9 mouse cellular contexts compared by ENCODE assay signal in the genomic region with DNA sequence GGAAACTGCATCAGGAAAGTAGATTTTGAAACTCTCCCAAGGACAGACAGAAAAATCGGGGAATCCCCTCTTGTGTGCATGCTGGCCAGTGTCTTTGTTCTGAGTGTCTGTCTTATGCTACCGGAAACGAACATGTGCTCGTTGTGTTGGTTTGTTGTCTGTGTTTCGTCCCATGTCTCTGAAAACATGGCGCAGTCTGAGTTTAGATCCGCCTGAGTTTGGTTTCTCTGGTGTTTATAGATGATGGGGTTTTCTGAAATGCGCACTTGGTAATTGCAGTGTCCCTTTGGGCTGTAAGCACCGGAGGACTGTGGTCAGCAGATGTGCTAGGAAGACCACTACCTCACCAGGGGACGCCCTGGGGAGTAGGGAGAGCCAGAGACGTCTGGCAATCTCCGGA. TPM values are rescaled to one million over a fixed set of nuclear protein-coding genes. Genes with fewer than 3 reads are reported as not detected.
A peak's percentile ranks its signal among the peaks of the same experiment; 100 is the strongest.
DNase-seq lines count a peak whose midpoint lies in the region; ATAC-seq and TF ChIP-seq lines count a peak whose summit lies in the region.
"Had no signal": no experiment of that assay in that cellular context is flagged by ENCODE, and none has a peak within 500 bp of the region (broad histone marks: within the 10 kb centered on the region; RNA-seq: fewer than 3 reads in every experiment).

No protein-coding gene starts in this region.

- no peaks in the 10 kb centered on the region for H3K4me1 ChIP-seq in kidney, embryonic 14.5 days (ENCODE audit: control insufficient read depth, insufficient read depth, low read length)
- H3K4me1 ChIP-seq in heart, adult 2 months (ENCODE audit: control insufficient read depth, insufficient read depth, low read length) = no peaks in the 10 kb centered on the region

- no peaks in the 10 kb centered on the region for H3K36me3 ChIP-seq in kidney, embryonic 14.5 days (ENCODE audit: control insufficient read depth, insufficient read depth, low read length)
- no peaks in the 10 kb centered on the region for H3K36me3 ChIP-seq in heart, adult 2 months (ENCODE audit: control insufficient read depth, insufficient read depth, low read length)
- no peaks in the 10 kb centered on the region for H3K36me3 ChIP-seq in myocyte (ENCODE audit: control insufficient read depth, insufficient read depth)

- TF ChIP-seq POLR2A in heart, adult 2 months (IDR thresholded peaks at IDR 0.05; ENCODE audit: insufficient read depth, low read depth, low read length) = no peak
- TF ChIP-seq POLR2A in myocyte (IDR thresholded peaks at IDR 0.05; ENCODE audit: insufficient read length, low read depth) = no peak

- H3K79me2 ChIP-seq in heart, adult 2 months (replicated peaks; ENCODE audit: control insufficient read depth, insufficient read depth, low read length) = no peaks in the 10 kb centered on the region
- H3K79me2 ChIP-seq in myocyte (ENCODE audit: control insufficient read depth, insufficient read depth) = no peaks in the 10 kb centered on the region

- no peak for DNase-seq in kidney, adult 9 months
- peak; percentile 35 for DNase-seq in heart, adult 2 months
- DNase-seq in kidney, postnatal 4 days = peak; percentile 1 to 18
- DNase-seq in cerebellum, postnatal 10 days = no peak
- no peak for DNase-seq in gastrocnemius, postnatal 25 days

- peak overlapping the region; percentile 46 for H3K4me2 ChIP-seq in kidney, embryonic 14.5 days (replicated peaks; ENCODE audit: low read depth, low read length)
- H3K4me2 ChIP-seq in myocyte (ENCODE audit: low read depth) = peak overlapping the region; percentile 62

- ATAC-seq in kidney, embryonic 14.5 days (ENCODE audit: low FRiP score, low TSS enrichment) = no peak
- ATAC-seq in activated CD4-positive, CD25-positive, alpha-beta regulatory T cell, adult 4 months = peak; percentile 32

- H3K4me3 ChIP-seq in kidney, embryonic 14.5 days (ENCODE audit: low read length) = peak overlapping the region; percentile 35
- H3K4me3 ChIP-seq in heart, adult 2 months = peak overlapping the region; percentile 37
- no peak overlapping the region for H3K4me3 ChIP-seq in myocyte

- 10% methylated on average over 12 of the region's 12 CpGs for WGBS in kidney, embryonic 14.5 days
- WGBS in heart, adult 2 months = 2% methylated on average over 12 of the region's 12 CpGs

- TF ChIP-seq EP300 in heart, adult 2 months (IDR thresholded peaks at IDR 0.05; ENCODE audit: insufficient read depth, low read depth, low read length) = no peak

- H3K27me3 ChIP-seq in kidney, embryonic 14.5 days (ENCODE audit: control insufficient read depth, insufficient read depth, low read length) = no peaks in the 10 kb centered on the region
- H3K27me3 ChIP-seq in heart, adult 2 months (ENCODE audit: control insufficient read depth, insufficient read depth, low read length) = no peaks in the 10 kb centered on the region
- no peaks in the 10 kb centered on the region for H3K27me3 ChIP-seq in myocyte (ENCODE audit: control insufficient read depth, insufficient read depth, insufficient read length)

- TF ChIP-seq CTCF in heart, adult 2 months (IDR thresholded peaks at IDR 0.05) = no peak

- H3K27ac ChIP-seq in kidney, embryonic 14.5 days (ENCODE audit: low read depth, low read length) = no peak overlapping the region
- H3K27ac ChIP-seq in heart, adult 2 months = peak overlapping the region; percentile 49; the same call in 1 of the 2 replicates

- H3K9me3 ChIP-seq in kidney, embryonic 14.5 days (ENCODE audit: control insufficient read depth, low read length) = no peaks in the 10 kb centered on the region

- intact Hi-C loops in heart, adult 2 months (cut with DNase I) = no loop called here

- H3K9ac ChIP-seq in kidney, embryonic 14.5 days (ENCODE audit: low read depth, low read length) = peak overlapping the region; percentile 51; the same call in 1 of the 2 replicates
- peak overlapping the region; percentile 66 for H3K9ac ChIP-seq in heart, adult 2 months (ENCODE audit: low read depth, low read length)

- H3ac ChIP-seq in myocyte (ENCODE audit: control insufficient read depth, insufficient read length) = no peak overlapping the region

TF ChIP-seq in myocyte, 11 proteins besides CTCF, POLR2A, EP300 and RAD21:
- TF ChIP-seq MYOD1 (IDR thresholded peaks at IDR 0.05; ENCODE audit: control insufficient read depth in 1 of 3, insufficient read length in 2 of 3, low read depth in 2 of 3) (no peak), MYOG (IDR thresholded peaks at IDR 0.05; ENCODE audit: control insufficient read depth in 1 of 3, insufficient read depth in 1 of 3, insufficient read length in 2 of 3, low read depth in 2 of 3) (no peak), POLR2AphosphoS2 (IDR thresholded peaks at IDR 0.05; ENCODE audit: insufficient read length, low read depth) (no peak), CEBPB (IDR thresholded peaks at IDR 0.05; ENCODE audit: insufficient read depth, poor library complexity, severe bottlenecking) (no peak), USF1 (IDR thresholded peaks at IDR 0.05; ENCODE audit: low read depth) (no peak), SRF (IDR thresholded peaks at IDR 0.05; ENCODE audit: control insufficient read depth, insufficient read length, low read depth) (no peak), MAX (IDR thresholded peaks at IDR 0.05; ENCODE audit: low read depth) (no peak), TCF3 (IDR thresholded peaks at IDR 0.05; ENCODE audit: insufficient read length, low read depth) (no peak), TCF12 (IDR thresholded peaks at IDR 0.05; ENCODE audit: insufficient read depth, poor library complexity, severe bottlenecking) (no peak), REST (IDR thresholded peaks at IDR 0.05; ENCODE audit: insufficient read depth, insufficient read length) (no peak), E2F4 (IDR thresholded peaks at IDR 0.05; ENCODE audit: insufficient read depth) (no peak)
TF ChIP-seq in myocyte: peak in this region for 0.

RNA-seq across cellular contexts. Expression of gene Ms4a5, which starts 9.3 kb away (rescaled TPM):
- not detected in 2 replicates for polyA plus RNA-seq in kidney, embryonic 14.5 days (2014; fragmentation: Nextera tagmentation; extraction: Ambion mirVana)
- polyA plus RNA-seq in activated CD4-positive, CD25-positive, alpha-beta regulatory T cell, adult 4 months (2017; shearing (Covaris generic)) = not detected
- total RNA-seq in heart, adult 2 months (2021) = not detected
- not detected in 2 replicates for polyA plus RNA-seq in heart, adult 2 months (2012; rRNA removed)
- not detected for polyA plus RNA-seq in myocyte (2012; fragmentation: generic; extraction: Trizol)
- not detected for total RNA-seq in gastrocnemius, postnatal 25 days (2021)
- total RNA-seq: layer of hippocampus, adult 18-20 months had no signal

RNA-seq across cellular contexts. Expression of gene Ms4a14, which starts 21.3 kb away (rescaled TPM):
- 0.07 TPM in 1 of 2 replicates, not detected in the other for polyA plus RNA-seq in kidney, embryonic 14.5 days (2014; fragmentation: Nextera tagmentation; extraction: Ambion mirVana)
- not detected for polyA plus RNA-seq in activated CD4-positive, CD25-positive, alpha-beta regulatory T cell, adult 4 months (2017; shearing (Covaris generic))
- not detected for total RNA-seq in heart, adult 2 months (2021)
- 0.25 and 0.32 TPM in 2 replicates for polyA plus RNA-seq in heart, adult 2 months (2012; rRNA removed)
- polyA plus RNA-seq in myocyte (2012; fragmentation: generic; extraction: Trizol) = not detected
- total RNA-seq in gastrocnemius, postnatal 25 days (2021) = under 1 TPM; 0.10 to 0.13 TPM
- total RNA-seq: layer of hippocampus, adult 18-20 months had no signal

RNA-seq across cellular contexts. Expression of gene Ms4a1, which starts 26.9 kb away (rescaled TPM):
- polyA plus RNA-seq in kidney, embryonic 14.5 days (2014; fragmentation: Nextera tagmentation; extraction: Ambion mirVana) = not detected in 2 replicates
- 10 to 100 TPM in 1 of 2 experiments, under 1 TPM in 1; 0.89 to 16.6 TPM for polyA plus RNA-seq in activated CD4-positive, CD25-positive, alpha-beta regulatory T cell, adult 4 months (2017; shearing (Covaris generic))
- total RNA-seq in heart, adult 2 months (2021) = under 1 TPM; 0.47 to 0.73 TPM
- polyA plus RNA-seq in heart, adult 2 months (2012; rRNA removed) = 0.50 and 1.1 TPM in 2 replicates
- polyA plus RNA-seq in myocyte (2012; fragmentation: generic; extraction: Trizol) = not detected
- total RNA-seq in gastrocnemius, postnatal 25 days (2021) = not detected
- total RNA-seq: layer of hippocampus, adult 18-20 months had no signal

RNA-seq across cellular contexts. Expression of gene Ms4a7, which starts 43.0 kb away (rescaled TPM):
- polyA plus RNA-seq in kidney, embryonic 14.5 days (2014; fragmentation: Nextera tagmentation; extraction: Ambion mirVana) = 3.6 and 4.6 TPM in 2 replicates
- not detected for polyA plus RNA-seq in activated CD4-positive, CD25-positive, alpha-beta regulatory T cell, adult 4 months (2017; shearing (Covaris generic))
- total RNA-seq in heart, adult 2 months (2021) = 1 to 10 TPM in 1 of 2 experiments, under 1 TPM in 1; 0.76 to 1.0 TPM
- polyA plus RNA-seq in heart, adult 2 months (2012; rRNA removed) = 2.1 and 2.2 TPM in 2 replicates
- not detected for polyA plus RNA-seq in myocyte (2012; fragmentation: generic; extraction: Trizol)
- total RNA-seq in gastrocnemius, postnatal 25 days (2021) = under 1 TPM; 0.31 to 0.46 TPM

Comparison
In these comparisons a context has a peak if more than half of its experiments do, and no peak if none do; other contexts are left out.
1. DNase-seq: peak in heart, adult 2 months (2 of 2) and kidney, postnatal 4 days (2 of 2); none in kidney, adult 9 months (single experiment), cerebellum, postnatal 10 days (0 of 2) and gastrocnemius, postnatal 25 days (single experiment).